ENCODE assay signal across 13 mouse cellular contexts in genomic region chr3:131322081-131322815, GRCm38 (mm10).
"Had no signal": no experiment of that assay in that cellular context is flagged by ENCODE, and none has a peak within 500 bp of the region (broad histone marks: within the 10 kb centered on the region; RNA-seq: fewer than 3 reads in every experiment).

No protein-coding gene starts in this region.

- H3K9ac ChIP-seq: liver, embryonic 13.5 days; liver, postnatal 0 days; lung, embryonic 15.5 days; midbrain, embryonic 12.5 days had no signal

- H3K27me3 ChIP-seq: liver, embryonic 13.5 days; lung, embryonic 15.5 days; midbrain, embryonic 12.5 days had no signal

- ATAC-seq: liver, postnatal 0 days had no signal

- H3K9me3 ChIP-seq: liver, embryonic 13.5 days; lung, embryonic 15.5 days; midbrain, embryonic 12.5 days had no signal

- H3K36me3 ChIP-seq: liver, embryonic 13.5 days; lung, embryonic 15.5 days; midbrain, embryonic 12.5 days had no signal

- H3K27ac ChIP-seq: left cerebral cortex, adult 2 months; liver, embryonic 13.5 days; lung, embryonic 15.5 days; macrophage; midbrain, embryonic 12.5 days had no signal

- H3K4me1 ChIP-seq: liver, embryonic 13.5 days; megakaryocyte, embryonic 14.5 days; midbrain, embryonic 12.5 days had no signal

- H3K4me2 ChIP-seq: liver, embryonic 13.5 days; lung, embryonic 15.5 days; midbrain, embryonic 12.5 days had no signal

- H3K4me3 ChIP-seq: left cerebral cortex, adult 2 months; liver, embryonic 13.5 days; lung, embryonic 15.5 days; megakaryocyte, embryonic 14.5 days; midbrain, embryonic 12.5 days had no signal

- DNase-seq: kidney, adult 11 months; kidney, postnatal 10 days; liver; liver, embryonic 13.5 days; liver, postnatal 0 days; lung, postnatal 14 days; spleen, adult 18-20 months; thymus, postnatal 36 days had no signal
